Mouse (Mus musculus): Measurements from ENCODE around the gene Gnai1. TPM values are rescaled to one million over a fixed set of nuclear protein-coding genes. Genes with fewer than 3 reads are reported as not detected.

The Gnai1 gene
- polyA plus RNA-seq, 1 experiment: 1.6 TPM

DNA sequence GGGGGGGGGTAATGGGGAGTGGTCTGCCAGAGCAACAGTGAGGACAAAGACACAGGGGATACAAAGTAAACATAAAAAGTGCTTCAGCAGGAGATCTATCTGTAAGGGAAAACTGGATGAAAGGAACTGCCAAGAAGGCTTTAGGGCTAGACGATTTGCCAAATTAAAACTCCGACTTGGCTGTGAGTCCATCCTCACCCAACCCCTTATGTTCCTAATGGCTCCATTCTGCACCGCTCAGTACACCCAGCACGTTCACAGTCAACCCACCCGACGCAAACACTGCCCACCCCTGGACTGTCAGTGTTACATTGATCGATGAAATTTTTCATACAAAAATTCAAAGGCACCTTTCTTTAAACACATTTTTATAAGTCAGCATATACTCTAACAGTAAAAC lies 71.5 kb downstream of the Gnai1 start:
- no peak for TF ChIP-seq CTCF (IDR thresholded peaks at IDR 0.05; ENCODE audit: extremely low read depth, insufficient read length, insufficient replicate concordance, low read depth, low read length)
- no peak for TF ChIP-seq POLR2A (IDR thresholded peaks at IDR 0.05; ENCODE audit: low read depth, low read length)
- H3K4me3 ChIP-seq (ENCODE audit: low read depth, low read length): no peak overlapping the region
- no peaks in the 10 kb centered on the region for H3K36me3 ChIP-seq (ENCODE audit: control insufficient read depth, insufficient read depth, low read length)
- no peak overlapping the region for H3K27ac ChIP-seq (ENCODE audit: insufficient read depth, low read depth, low read length)
- 90% methylated on average over 7 of the region's 7 CpGs for WGBS
- no peaks in the 10 kb centered on the region for H3K27me3 ChIP-seq (ENCODE audit: control insufficient read depth, insufficient read depth, low read length)
- no peaks in the 10 kb centered on the region for H3K4me1 ChIP-seq (ENCODE audit: control insufficient read depth, insufficient read depth, insufficient read length, low read length)

GRCm38 (mm10) chr5:18288079-18288478 lies 72.1 kb downstream of the Gnai1 start:
- Histone ChIP-seq H3K36me3 (ENCODE audit: control insufficient read depth, insufficient read depth, low read length) (no peaks in the 10 kb centered on the region), H3K4me1 (ENCODE audit: control insufficient read depth, insufficient read depth, insufficient read length, low read length) (no peaks in the 10 kb centered on the region), H3K4me3 (ENCODE audit: low read depth, low read length) (no peak overlapping the region), H3K27me3 (ENCODE audit: control insufficient read depth, insufficient read depth, low read length) (no peaks in the 10 kb centered on the region), H3K27ac (ENCODE audit: insufficient read depth, low read depth, low read length) (no peak overlapping the region)
- no peak for TF ChIP-seq POLR2A (IDR thresholded peaks at IDR 0.05; ENCODE audit: low read depth, low read length)
- TF ChIP-seq CTCF (IDR thresholded peaks at IDR 0.05; ENCODE audit: extremely low read depth, insufficient read length, insufficient replicate concordance, low read depth, low read length): no peak
- 84% methylated on average over 3 of the region's 3 CpGs for WGBS

DNA sequence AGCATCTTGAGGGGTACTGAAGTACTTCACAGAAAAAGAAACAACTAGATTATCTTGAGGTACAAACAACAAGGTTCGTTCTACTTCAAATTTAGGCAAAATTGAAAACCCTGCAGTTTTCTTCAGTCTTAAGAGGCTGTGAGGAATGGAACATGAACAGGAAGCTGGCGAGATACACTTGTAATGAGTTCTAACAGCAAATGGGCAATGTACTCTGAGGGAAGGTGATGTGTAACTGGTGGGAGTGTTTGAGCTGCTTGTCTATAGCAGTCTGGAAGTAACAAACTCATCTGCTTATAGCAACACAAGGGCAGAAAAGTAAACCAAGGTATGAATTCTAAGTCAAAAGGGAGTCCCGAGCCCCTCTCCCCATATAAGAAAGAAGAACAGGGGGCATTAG lies 78.1 kb downstream of the Gnai1 start:
- Histone ChIP-seq H3K36me3 (ENCODE audit: control insufficient read depth, insufficient read depth, low read length) (no peaks in the 10 kb centered on the region), H3K27me3 (ENCODE audit: control insufficient read depth, insufficient read depth, low read length) (no peaks in the 10 kb centered on the region), H3K27ac (ENCODE audit: insufficient read depth, low read depth, low read length) (no peak overlapping the region), H3K4me3 (ENCODE audit: low read depth, low read length) (no peak overlapping the region), H3K4me1 (ENCODE audit: control insufficient read depth, insufficient read depth, insufficient read length, low read length) (no peaks in the 10 kb centered on the region)
- TF ChIP-seq CTCF (IDR thresholded peaks at IDR 0.05; ENCODE audit: extremely low read depth, insufficient read length, insufficient replicate concordance, low read depth, low read length) (no peak), POLR2A (IDR thresholded peaks at IDR 0.05; ENCODE audit: low read depth, low read length) (no peak)
- WGBS: 84% methylated on average over 3 of the region's 3 CpGs

DNA sequence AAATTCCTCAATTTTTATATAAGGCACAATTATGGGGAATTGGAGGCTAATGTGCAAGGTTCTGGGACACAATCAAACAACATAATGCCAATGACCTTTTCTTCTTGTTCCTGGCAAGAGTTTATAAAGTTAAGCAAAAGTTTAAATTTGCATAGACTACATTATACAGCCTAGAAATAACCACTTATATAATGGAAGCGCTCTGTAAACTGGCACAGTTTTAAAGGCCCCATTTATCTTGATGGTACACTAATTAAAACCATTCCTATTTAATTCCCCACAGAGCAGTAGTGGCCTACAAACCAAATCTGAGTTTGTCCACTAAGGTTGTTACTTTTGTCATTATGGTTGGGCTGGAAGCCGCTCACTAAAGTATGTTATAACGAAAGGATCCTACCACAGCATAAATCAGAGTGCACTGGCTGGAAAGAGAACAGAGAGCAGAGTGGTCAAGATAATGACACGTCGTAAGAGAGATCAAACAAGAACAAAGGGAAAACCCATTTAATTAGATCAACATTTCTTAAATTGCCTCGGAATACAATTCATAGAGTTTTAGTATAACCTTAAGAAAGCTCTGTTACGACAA lies 85.7 kb downstream of the Gnai1 start:
- 94% methylated on average over 7 of the region's 7 CpGs for WGBS
- H3K27me3 ChIP-seq (ENCODE audit: control insufficient read depth, insufficient read depth, low read length): no peaks in the 10 kb centered on the region
- no peak for TF ChIP-seq POLR2A (IDR thresholded peaks at IDR 0.05; ENCODE audit: low read depth, low read length)
- no peak for TF ChIP-seq CTCF (IDR thresholded peaks at IDR 0.05; ENCODE audit: extremely low read depth, insufficient read length, insufficient replicate concordance, low read depth, low read length)
- no peaks in the 10 kb centered on the region for H3K4me1 ChIP-seq (ENCODE audit: control insufficient read depth, insufficient read depth, insufficient read length, low read length)
- no peak overlapping the region for H3K4me3 ChIP-seq (ENCODE audit: low read depth, low read length)
- no peak overlapping the region for H3K27ac ChIP-seq (ENCODE audit: insufficient read depth, low read depth, low read length)
- H3K36me3 ChIP-seq (ENCODE audit: control insufficient read depth, insufficient read depth, low read length): no peaks in the 10 kb centered on the region

DNA sequence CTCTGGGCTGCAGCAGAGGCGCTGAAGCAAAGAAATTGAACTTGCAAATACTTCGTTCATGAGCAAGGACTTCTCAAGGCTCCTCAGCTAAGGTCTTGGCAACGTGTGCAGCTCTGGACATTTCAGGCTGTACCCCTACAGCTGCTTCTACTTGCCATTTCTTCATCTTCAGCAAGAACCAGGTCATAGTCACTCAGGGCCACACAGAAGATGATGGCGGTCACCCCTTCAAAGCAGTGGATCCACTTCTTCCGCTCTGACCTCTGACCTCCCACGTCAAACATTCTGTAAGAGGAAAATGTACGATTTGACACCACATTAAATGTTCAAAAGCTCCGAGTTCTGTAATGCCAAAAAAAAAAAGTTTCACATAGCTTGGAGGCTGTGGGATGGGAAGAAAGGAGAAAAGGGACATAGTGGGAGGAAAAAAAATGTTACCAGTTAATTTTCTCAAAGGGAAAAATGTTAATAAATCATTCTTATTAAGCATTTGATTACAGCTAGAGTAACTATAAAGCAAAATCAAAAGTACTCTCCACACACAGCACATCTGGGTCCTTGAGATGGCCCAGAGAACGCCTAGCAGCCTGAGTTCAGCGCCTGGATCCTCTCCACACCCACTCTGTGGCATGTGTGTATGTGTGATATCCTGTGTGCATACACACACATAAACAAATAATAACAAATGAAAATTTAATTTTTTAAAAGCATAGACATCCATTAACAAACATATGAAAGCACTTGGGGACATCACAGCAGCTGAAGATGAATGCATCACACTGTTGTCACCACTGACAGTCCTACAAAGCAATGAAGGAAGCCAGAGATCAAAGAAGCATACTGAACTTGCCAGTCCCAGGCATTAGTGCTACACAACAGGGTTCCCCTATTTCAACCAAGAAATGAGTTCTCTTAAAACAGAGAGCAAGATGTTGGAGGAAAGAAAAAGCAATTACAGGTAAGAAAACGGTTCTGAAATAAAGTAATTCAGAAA lies 86.6 kb downstream of the Gnai1 start:
- WGBS: 81% methylated on average over 11 of the region's 11 CpGs

DNA sequence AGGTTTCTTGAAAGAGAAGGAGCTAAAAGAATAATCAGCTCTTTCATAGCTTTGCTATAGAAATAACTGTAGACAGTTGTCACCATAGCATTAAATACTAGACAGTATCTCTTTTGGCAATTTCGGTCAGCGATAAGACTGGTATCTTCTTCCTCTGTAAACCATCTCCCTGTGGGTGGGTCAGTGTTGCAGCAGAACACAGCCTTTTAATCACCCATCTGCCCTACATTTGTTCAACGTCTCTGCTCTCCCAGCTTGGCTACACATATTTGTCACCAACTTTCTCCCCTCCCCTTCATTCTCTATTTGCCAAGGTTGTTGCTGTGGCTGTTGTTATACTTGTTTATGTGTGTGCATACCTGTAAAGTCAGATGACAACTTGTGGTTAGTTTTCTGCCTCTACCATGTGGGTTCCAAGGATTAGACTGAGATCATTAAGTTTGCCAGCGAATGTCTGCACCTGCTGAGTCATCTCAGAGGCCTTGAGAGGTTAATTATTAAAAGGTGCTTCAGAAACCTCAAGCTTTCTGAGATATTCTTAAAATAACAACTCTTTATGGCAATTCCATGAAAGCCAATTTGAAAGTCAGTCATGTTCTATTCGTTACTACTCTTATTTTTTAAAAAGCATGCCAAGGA lies 109.7 kb downstream of the Gnai1 start:
- Histone ChIP-seq H3K27ac (ENCODE audit: insufficient read depth, low read depth, low read length) (no peak overlapping the region), H3K27me3 (ENCODE audit: control insufficient read depth, insufficient read depth, low read length) (no peaks in the 10 kb centered on the region), H3K36me3 (ENCODE audit: control insufficient read depth, insufficient read depth, low read length) (no peaks in the 10 kb centered on the region), H3K4me1 (ENCODE audit: control insufficient read depth, insufficient read depth, insufficient read length, low read length) (no peaks in the 10 kb centered on the region), H3K4me3 (ENCODE audit: low read depth, low read length) (no peak overlapping the region)
- 37% methylated on average over 5 of the region's 5 CpGs for WGBS
- TF ChIP-seq POLR2A (IDR thresholded peaks at IDR 0.05; ENCODE audit: low read depth, low read length): no peak
- TF ChIP-seq CTCF (IDR thresholded peaks at IDR 0.05; ENCODE audit: extremely low read depth, insufficient read length, insufficient replicate concordance, low read depth, low read length): no peak

More for the DNA sequence above, 86.6 kb downstream of the Gnai1 start:
- Histone ChIP-seq H3K27me3 (ENCODE audit: control insufficient read depth, insufficient read depth, low read length) (no peaks in the 10 kb centered on the region), H3K36me3 (ENCODE audit: control insufficient read depth, insufficient read depth, low read length) (no peaks in the 10 kb centered on the region), H3K4me1 (ENCODE audit: control insufficient read depth, insufficient read depth, insufficient read length, low read length) (no peaks in the 10 kb centered on the region), H3K4me3 (ENCODE audit: low read depth, low read length) (no peak overlapping the region), H3K27ac (ENCODE audit: insufficient read depth, low read depth, low read length) (no peak overlapping the region)
- no peak for TF ChIP-seq CTCF (IDR thresholded peaks at IDR 0.05; ENCODE audit: extremely low read depth, insufficient read length, insufficient replicate concordance, low read depth, low read length)
- no peak for TF ChIP-seq POLR2A (IDR thresholded peaks at IDR 0.05; ENCODE audit: low read depth, low read length)

GRCm38 (mm10) chr5:18249132-18249531 lies 111.0 kb downstream of the Gnai1 start:
- no peak overlapping the region for H3K4me3 ChIP-seq (ENCODE audit: low read depth, low read length)
- WGBS: 76% methylated on average over 5 of the region's 5 CpGs
- no peak for TF ChIP-seq CTCF (IDR thresholded peaks at IDR 0.05; ENCODE audit: extremely low read depth, insufficient read length, insufficient replicate concordance, low read depth, low read length)
- TF ChIP-seq POLR2A (IDR thresholded peaks at IDR 0.05; ENCODE audit: low read depth, low read length): no peak
- H3K36me3 ChIP-seq (ENCODE audit: control insufficient read depth, insufficient read depth, low read length): no peaks in the 10 kb centered on the region
- H3K4me1 ChIP-seq (ENCODE audit: control insufficient read depth, insufficient read depth, insufficient read length, low read length): no peaks in the 10 kb centered on the region
- no peaks in the 10 kb centered on the region for H3K27me3 ChIP-seq (ENCODE audit: control insufficient read depth, insufficient read depth, low read length)
- H3K27ac ChIP-seq (ENCODE audit: insufficient read depth, low read depth, low read length): no peak overlapping the region
